Mouse (Mus musculus) layer of hippocampus, adult 18-20 months (tissue): Measurements from ENCODE around the gene Tnnt2. TPM values are rescaled to one million over a fixed set of nuclear protein-coding genes. Genes with fewer than 3 reads are reported as not detected.

Source experiments
- DNase-seq, 2 experiments: peaks; one replicate each; pipeline ENCODE4 v3.0.0; 2022; ENCODE audit warnings: low spot score in 2 of 2
- total RNA-seq, 2 experiments: library from RNA; stranded (reverse); gene quantifications; 2 replicates each; pipeline ENCODE4 v1.2.3; 2021

Tnnt2 gene
- total RNA-seq, 2 experiments from 2014 or later, result 1.7 to 2.0 TPM

GRCm38 (mm10) chr1:135818481-135819086, 17.6 kb upstream of the Tnnt2 start, which contains the start of gene Lad1:
Lad1 (plus strand) TSS chr1:135818598.
- DNase-seq, result no peak

DNA sequence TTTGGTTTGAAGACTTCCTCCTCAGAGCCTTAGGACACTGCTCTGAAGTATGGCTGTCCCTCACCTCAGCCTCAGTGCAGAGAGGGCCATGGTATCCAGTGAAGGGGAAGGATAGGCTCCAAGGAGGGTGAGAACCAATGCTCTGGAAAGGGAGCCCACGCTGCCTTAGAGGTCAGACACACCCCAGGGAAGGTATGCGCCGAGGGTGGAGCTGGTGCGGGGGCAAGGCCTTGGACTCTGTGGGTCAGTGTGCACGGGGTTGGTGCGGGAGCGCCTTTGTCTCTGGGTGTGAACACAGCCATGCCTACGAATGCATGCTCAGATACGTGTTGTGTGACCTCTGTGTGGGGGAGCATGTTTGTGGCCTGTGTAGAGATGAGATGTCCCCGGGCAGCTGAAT, 16.1 kb upstream of the Tnnt2 start:
- DNase-seq, result no peak

DNA sequence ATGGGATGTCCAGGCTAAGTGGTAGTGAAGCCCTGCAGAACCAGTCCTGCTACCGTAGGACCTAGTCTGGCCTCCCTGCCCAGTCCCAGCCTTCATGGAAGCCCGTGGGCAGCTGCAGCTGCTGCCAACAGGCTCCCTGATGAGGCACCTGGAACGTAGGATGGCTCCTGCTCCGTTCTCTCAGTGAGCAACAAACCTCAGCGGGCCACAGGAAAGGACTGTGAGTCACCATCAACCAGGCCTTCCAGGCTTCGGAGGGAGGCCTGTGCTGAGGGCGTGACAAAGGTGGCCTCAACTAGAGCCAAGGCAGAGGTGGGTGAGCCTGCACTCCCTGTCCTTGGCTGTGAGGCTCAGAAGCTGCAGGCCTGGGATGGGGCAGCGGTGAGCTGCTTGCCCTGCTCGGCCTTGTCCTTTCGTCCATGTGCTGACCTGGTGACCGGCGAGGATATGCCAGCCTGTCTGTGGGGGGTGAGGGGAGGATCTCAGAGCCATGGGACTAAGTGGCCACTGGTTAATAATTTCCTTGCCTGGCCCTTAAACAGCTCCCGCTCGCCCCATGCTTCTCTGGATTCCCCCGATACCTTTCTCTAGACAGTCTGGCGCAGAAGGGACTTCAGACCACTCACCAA, 15.3 kb upstream of the Tnnt2 start:
- no peak for DNase-seq

- DNase-seq, result no peak
Measured at GRCm38 (mm10) chr1:135821780-135822179, 14.4 kb upstream of the Tnnt2 start.

DNA sequence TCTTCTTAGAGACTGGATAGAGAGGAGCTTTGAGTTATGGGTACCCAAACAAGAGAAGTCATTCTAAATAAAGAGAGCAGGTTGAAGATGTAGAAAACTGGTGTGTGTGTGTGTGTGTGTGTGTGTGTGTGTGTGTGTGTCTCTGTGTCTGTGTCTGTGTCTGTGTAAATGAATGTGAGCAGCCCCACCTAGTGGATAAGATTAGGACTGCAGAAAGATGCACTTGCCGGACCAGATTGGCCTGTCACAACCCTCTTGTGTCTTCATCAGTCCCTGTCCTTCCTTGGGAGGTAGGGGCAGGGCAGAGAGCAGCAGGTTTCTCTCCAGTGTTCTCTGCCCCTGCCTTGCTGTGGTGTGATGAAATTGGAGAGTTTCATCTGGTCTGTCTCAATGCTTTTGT, 7.2 kb upstream of the Tnnt2 start:
- peak in 1 of 2 experiments; percentile 42 for DNase-seq

DNA sequence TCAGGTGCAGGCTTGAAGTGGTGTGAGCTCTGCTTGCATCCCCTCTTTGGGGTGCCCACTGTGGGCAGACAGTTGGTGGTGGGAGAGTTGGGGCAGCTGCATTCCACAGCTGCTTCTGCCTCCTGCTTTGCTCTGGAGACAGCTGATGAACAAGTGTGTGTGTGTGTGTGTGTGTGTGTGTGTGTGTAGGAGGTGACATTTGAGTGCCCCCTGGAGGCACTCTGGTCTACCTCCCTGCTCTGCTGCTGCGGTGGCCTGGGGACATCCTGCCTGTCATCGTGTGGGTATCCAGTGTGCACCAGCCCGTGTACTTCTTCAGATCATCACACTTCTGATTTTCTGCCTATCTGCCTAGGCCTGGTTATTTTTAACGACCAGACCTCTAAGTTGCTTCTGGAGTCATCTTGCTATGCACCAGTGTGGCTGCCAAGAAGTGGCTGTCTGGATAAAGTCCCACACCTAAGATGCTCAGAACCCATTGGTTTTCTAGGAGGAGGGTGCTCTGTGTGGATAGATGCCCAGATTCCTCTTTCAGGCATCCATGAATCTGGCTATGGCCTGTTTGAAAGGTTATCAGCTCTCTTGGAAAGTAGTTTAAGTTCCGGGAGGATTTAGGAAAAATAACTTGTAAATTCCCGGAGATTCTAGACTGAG, 1.8 kb upstream of the Tnnt2 start:
- no peak for DNase-seq

DNA sequence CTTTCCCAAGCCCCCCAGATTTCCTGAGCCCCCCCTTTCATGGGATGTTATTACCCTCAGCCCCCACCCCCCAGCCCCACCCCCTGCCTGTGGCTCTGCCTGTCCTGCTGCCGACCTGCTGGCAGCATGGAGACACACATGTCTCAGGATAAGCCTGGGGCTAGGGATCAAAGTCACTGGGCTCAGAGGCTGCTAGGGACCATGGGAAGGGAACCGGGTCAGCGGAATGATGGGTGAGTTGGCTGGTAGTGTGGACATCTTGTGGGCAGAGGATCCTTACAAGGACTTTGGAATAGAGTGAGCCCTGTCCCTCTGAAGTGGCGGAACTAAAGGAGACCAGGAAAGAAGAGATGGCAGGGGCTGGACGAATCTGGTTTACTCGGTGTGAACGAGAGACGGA, 1.2 kb upstream of the Tnnt2 start:
- DNase-seq, result no peak

DNA sequence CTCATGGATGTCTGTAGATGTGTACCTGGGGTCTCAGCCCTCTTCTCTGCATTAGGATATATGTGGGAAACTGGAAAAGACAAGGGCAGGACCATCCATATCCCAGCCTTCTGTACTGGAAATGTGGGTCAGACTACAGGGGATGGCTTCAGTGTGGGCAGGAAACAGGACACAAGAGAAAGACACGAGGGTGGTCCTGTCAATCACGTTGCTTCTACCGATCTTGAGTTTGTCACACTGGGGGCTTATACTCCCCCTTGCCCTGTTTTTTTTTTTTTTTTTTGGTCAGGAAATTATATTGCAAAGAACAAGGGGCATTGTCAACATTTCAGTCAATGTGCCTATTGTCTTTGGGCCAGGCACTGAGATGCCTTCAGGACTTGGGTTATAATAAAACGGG, 2.5 kb downstream of the Tnnt2 start:
- DNase-seq, result no peak

DNA sequence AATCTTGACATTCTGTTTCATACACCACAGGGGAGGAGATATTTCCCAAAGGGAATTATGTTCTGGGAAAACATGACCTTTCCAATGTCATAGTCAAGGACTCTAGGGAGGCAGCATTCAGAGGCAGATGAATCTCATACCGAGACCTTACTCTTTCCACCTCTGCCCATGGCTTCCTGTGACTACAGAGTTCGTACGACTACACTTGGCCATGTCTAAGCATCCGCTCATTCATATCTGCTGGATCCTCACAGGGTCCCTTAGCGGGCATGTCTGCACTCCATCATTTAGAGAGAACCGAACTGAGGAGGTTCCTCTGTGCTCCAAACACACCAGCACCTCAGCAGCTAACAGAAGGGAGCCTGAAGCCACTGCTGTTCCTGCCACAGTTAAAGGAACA, 2.9 kb downstream of the Tnnt2 start:
- DNase-seq, result no peak

DNA sequence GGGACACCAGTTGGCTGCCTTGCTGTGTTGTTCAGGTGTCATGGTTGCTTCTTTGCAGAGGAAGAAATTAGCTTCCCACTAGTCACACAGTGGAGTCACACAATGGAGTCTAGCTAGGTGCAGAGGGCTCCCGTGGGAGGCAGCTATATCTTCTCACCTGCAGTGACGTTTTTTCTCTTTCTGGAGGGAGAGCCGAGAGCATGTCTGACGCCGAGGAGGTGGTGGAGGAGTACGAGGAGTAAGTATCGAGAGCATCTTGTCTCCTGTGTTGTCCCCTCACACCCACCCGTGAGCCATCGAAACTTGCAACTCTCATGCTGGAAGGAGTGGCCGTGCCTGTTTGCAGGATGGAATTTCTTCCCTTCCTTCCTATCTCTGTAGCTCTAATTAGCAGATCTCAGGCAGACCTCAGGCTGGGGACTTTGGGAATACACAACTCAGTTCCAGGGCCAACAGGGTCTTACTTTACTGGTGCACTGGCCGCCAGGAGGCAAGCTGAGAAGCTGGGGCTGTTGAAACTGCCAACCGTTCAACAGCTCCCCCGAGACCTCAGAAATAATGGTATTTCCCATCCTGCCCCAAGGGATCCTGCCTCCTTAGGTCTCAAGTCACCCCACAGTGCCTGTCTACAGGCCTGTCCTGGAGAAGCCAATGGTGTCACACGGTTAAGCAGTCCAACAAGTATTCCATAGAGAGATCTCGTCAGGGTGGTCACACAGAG, 4.7 kb downstream of the Tnnt2 start:
- no peak for DNase-seq

DNA sequence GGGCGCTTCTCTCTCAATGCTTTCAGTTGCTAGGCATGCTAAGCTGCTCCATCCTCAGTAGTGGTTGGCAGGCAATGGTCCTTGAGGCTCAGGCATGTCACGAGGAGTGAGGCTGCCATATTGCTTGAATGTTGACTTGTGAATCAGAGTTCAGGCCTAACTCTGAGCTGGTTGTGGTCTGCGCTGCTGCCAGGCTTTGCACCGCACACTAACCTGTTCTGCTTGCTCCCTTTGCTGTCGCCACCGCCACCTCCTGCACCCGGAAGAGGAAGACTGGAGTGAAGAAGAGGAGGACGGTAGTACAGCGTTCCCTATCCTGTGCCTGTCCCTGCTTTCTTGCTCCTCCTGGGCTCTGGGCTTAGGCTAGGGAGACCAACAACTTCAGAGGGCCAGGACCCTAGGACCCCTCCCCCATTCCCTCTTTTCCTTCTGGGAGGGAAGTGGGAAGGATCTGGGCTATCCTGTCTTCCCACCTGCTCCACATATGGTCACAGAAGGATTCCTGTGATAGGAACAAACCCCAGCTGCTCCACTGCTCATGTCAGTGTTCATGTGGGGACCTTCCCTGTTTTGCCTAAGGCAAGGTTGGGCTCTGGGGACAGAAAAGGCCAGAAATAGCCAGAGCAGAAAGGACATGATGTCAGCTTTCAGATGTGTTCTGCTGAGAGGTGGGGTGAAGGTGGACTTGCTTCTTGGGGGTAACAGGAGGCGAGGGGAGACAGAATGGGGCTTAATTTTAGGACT, 7.5 kb downstream of the Tnnt2 start:
- no peak for DNase-seq

DNA sequence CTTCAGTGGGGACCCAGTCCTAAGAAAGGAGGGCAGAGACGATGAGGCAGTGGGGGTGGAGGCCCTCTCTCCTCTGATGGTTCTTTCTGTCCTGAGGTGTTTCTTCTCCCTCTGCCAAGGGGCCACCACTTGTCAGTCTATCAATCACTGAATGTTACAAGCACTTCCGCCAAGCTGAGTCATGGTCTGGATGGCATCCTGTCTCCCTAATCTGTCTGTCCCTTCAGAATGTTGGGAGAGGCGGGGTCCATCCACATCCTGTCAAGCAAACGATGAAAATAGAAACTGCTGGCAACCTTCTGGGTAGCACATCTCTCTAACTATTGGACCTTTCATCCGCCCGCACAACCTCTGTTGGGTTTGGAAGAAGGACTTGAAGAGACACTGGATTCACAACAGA, 8.3 kb downstream of the Tnnt2 start:
- no peak for DNase-seq

- DNase-seq, result no peak
Measured at GRCm38 (mm10) chr1:135846632-135847031, 10.5 kb downstream of the Tnnt2 start.

- peak in 1 of 2 experiments; percentile 27 for DNase-seq
Measured at GRCm38 (mm10) chr1:135847139-135847562, 11.0 kb downstream of the Tnnt2 start.

DNA sequence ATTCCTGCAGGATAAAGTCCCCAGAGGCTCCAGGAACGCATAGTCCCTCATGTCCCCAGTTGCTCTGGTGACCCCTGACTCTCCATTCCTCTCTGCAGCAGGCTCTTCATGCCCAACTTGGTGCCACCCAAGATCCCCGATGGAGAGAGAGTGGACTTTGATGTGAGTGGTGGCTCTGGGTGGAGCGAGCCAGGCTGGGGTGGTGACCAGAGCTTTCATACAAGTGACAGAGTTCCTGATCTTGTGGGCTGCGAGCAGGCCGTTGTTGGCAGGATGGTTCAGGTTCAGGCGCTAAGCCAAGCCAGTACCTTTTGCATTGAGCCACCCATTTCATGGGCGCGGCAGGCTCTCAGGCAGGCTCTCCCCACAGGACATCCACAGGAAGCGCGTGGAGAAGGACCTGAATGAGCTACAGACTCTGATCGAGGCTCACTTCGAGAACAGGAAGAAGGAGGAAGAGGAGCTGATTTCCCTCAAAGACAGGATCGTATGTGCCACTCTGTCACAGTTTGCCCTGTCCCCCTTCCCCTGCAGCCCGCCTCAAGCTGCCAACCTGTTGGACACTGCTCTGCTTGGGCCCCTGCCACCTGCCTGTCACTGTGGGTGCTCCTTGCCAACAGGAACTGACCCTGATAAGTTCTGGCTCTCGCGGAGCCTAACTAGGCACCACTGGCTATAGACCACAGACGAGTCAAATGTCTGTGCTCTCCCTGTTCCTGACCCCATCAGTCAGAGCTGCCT, 11.6 kb downstream of the Tnnt2 start:
- DNase-seq, result no peak

GRCm38 (mm10) chr1:135850722-135851512, 14.8 kb downstream of the Tnnt2 start:
- peak in 1 of 2 experiments; percentile 35 for DNase-seq

- DNase-seq, result peak in 1 of 2 experiments; percentile 53
Measured at GRCm38 (mm10) chr1:135852044-135852756, 16.0 kb downstream of the Tnnt2 start.

GRCm38 (mm10) chr1:135853200-135853599, 17.0 kb downstream of the Tnnt2 start:
- DNase-seq, result no peak
